Mouse (Mus musculus): Measurements from ENCODE around the gene Dscam. TPM values are rescaled to one million over a fixed set of nuclear protein-coding genes. Genes with fewer than 3 reads are reported as not detected.

The Dscam gene
- polyA plus RNA-seq, 1 experiment, result 1.2 TPM

DNA sequence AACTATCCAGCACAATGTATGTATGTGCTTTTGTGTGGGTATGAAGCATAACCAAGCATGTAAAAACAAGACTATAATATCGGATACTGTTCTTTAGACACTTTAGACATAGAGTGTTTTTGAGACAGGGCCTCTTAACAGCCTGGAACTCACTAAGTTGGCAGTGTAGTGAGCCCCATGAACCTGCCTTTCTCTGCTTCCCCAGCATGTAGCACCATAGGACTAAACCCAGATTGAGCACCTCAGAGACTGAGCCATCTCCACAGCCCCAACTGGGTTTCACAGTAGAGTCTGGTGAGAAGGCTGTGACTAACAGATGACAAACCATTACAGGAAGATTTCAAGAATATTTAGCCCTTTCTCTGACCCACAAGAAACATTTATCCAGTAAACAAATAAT, 75.1 kb downstream of the Dscam start:
- H3K27ac ChIP-seq (ENCODE audit: insufficient read depth, low read length), result no peak overlapping the region
- no peak for TF ChIP-seq CTCF (IDR thresholded peaks at IDR 0.05; ENCODE audit: extremely low read depth, insufficient read depth, insufficient read length, insufficient replicate concordance)
- no peak for TF ChIP-seq POLR2A (IDR thresholded peaks at IDR 0.05; ENCODE audit: low read depth, low read length)
- H3K36me3 ChIP-seq (ENCODE audit: control insufficient read depth, insufficient read depth, low read length), result no peaks in the 10 kb centered on the region
- WGBS, result 86% methylated on average over 1 of the region's 1 CpGs
- no peaks in the 10 kb centered on the region for H3K4me1 ChIP-seq (ENCODE audit: control insufficient read depth, insufficient read depth, insufficient read length)
- H3K4me3 ChIP-seq (ENCODE audit: extremely low read depth, insufficient read depth, insufficient read length), result no peak overlapping the region
- DNase-seq (ENCODE audit: low read depth in 1 of 2, low spot score in 2 of 2), result no peak
- H3K27me3 ChIP-seq (ENCODE audit: control insufficient read depth, insufficient read depth, low read length), result no peaks in the 10 kb centered on the region

DNA sequence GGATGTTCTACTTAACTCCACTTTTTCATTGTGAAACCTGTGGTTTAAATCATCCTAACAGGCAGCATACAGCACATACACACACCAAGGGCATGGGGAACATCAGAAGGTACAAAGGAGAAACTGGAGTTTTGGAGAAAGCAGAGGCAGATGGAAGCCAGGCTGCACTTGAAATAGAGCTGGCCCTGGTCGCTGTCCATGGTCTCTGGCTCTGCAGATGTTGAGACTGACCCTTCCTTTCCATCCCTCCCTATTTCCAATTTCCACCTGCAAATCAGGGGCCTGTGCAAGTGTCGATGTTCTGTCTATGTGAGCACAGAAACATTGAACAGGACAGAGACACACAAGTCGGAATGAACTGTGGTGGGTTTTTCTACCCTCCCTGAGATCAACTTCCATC, 81.2 kb downstream of the Dscam start:
- TF ChIP-seq POLR2A (IDR thresholded peaks at IDR 0.05; ENCODE audit: low read depth, low read length) (no peak), CTCF (IDR thresholded peaks at IDR 0.05; ENCODE audit: extremely low read depth, insufficient read depth, insufficient read length, insufficient replicate concordance) (no peak)
- Histone ChIP-seq H3K4me3 (ENCODE audit: extremely low read depth, insufficient read depth, insufficient read length) (no peak overlapping the region), H3K36me3 (ENCODE audit: control insufficient read depth, insufficient read depth, low read length) (no peaks in the 10 kb centered on the region), H3K4me1 (ENCODE audit: control insufficient read depth, insufficient read depth, insufficient read length) (no peaks in the 10 kb centered on the region), H3K27ac (ENCODE audit: insufficient read depth, low read length) (no peak overlapping the region), H3K27me3 (ENCODE audit: control insufficient read depth, insufficient read depth, low read length) (no peaks in the 10 kb centered on the region)
- WGBS, result 54% methylated on average over 3 of the region's 3 CpGs
- DNase-seq (ENCODE audit: low read depth in 1 of 2, low spot score in 2 of 2), result no peak

DNA sequence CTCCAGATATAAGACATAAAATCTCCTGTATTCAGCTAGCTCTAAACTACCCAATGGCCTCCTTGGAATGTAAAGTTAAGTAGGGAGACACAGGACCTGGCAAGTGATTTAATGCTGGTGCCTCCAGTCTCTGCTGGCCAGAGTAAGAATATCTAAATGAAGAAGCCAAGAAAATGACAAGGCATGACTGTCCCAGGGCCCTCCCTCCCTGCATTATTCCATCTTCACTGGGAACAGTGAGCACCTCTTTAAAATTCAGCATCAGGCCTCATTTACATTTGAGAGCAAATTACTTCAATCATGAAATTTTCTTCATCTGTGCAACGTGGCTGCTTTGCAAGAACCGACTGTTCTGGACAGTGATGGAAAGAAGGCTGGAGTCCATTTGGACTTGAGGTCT, 86.9 kb downstream of the Dscam start:
- WGBS, result 82% methylated on average over 2 of the region's 2 CpGs
- TF ChIP-seq POLR2A (IDR thresholded peaks at IDR 0.05; ENCODE audit: low read depth, low read length) (no peak), CTCF (IDR thresholded peaks at IDR 0.05; ENCODE audit: extremely low read depth, insufficient read depth, insufficient read length, insufficient replicate concordance) (no peak)
- H3K4me3 ChIP-seq (ENCODE audit: extremely low read depth, insufficient read depth, insufficient read length), result no peak overlapping the region
- DNase-seq (ENCODE audit: low read depth in 1 of 2, low spot score in 2 of 2), result no peak
- H3K27me3 ChIP-seq (ENCODE audit: control insufficient read depth, insufficient read depth, low read length), result no peaks in the 10 kb centered on the region
- no peak overlapping the region for H3K27ac ChIP-seq (ENCODE audit: insufficient read depth, low read length)
- no peaks in the 10 kb centered on the region for H3K4me1 ChIP-seq (ENCODE audit: control insufficient read depth, insufficient read depth, insufficient read length)
- H3K36me3 ChIP-seq (ENCODE audit: control insufficient read depth, insufficient read depth, low read length), result no peaks in the 10 kb centered on the region

DNA sequence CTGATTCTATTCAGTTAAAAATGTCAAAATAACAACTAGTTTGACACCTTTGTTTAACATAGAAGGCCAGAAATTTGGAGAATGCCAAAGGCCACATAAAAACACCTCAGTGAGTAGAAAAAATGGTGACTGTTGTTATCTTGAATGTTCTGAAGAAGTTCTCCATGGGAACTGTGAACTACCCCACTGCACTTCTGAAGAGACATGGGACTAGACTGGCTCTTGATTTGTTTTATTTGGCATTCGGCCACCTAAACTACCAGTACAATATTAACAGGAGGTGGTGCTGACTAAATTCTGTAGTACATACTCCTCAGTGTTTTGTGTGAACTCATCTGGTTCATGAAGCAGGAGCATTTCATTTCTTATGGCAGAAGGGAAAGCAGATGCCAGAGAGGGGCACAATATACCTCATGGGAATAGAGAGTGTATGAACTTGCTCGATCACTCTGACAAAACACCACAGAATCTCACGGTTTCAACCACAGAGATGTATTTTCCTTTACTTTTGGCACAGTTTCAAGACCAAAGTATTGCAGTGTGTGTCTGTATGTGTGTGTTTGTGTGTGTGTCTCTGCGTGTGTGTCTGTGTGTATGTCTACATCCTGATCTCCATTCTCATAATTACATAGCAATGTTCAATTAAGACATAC, 94.5 kb downstream of the Dscam start:
- H3K4me1 ChIP-seq (ENCODE audit: control insufficient read depth, insufficient read depth, insufficient read length), result no peaks in the 10 kb centered on the region
- TF ChIP-seq CTCF (IDR thresholded peaks at IDR 0.05; ENCODE audit: extremely low read depth, insufficient read depth, insufficient read length, insufficient replicate concordance) (no peak), POLR2A (IDR thresholded peaks at IDR 0.05; ENCODE audit: low read depth, low read length) (no peak)
- no peak overlapping the region for H3K27ac ChIP-seq (ENCODE audit: insufficient read depth, low read length)
- H3K27me3 ChIP-seq (ENCODE audit: control insufficient read depth, insufficient read depth, low read length), result no peaks in the 10 kb centered on the region
- H3K4me3 ChIP-seq (ENCODE audit: extremely low read depth, insufficient read depth, insufficient read length), result no peak overlapping the region
- no peak for DNase-seq (ENCODE audit: low read depth in 1 of 2, low spot score in 2 of 2)
- WGBS, result 38% methylated on average over 4 of the region's 4 CpGs
- no peaks in the 10 kb centered on the region for H3K36me3 ChIP-seq (ENCODE audit: control insufficient read depth, insufficient read depth, low read length)

DNA sequence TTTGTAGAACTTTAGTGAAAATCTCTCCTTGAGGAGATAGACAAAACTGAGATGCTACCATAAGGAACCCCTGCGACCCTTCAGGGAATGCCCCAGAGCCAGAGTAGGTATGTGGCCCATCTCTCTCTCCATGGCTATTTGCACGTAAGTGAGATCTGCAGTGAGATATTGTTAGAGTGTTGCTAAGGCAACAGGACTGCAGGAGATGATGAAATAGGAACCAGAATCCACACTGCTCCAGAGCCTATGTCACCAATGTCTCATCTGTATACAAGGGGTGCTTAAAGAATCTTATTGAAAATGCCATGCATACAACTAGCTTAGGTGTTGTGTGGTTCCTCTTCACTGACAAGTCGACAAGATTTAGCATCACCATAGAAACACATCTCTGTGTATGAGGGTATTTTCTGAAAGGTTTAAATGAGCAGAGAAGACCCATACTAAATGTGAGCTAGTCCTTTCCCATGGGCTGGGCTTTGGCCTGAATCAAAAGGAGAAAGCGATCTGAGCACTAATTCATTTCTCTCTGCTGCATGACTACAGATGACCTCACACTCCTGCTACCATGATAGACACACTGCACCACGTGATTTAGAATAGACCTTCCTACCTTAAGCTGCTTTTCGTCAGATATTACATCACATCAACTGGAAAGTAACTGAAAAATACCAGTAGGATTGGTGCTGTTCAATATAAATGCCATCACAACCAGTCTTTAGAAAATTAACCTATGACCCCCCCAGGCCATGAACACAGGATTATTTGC, 95.2 kb downstream of the Dscam start:
- no peak overlapping the region for H3K27ac ChIP-seq (ENCODE audit: insufficient read depth, low read length)
- no peaks in the 10 kb centered on the region for H3K27me3 ChIP-seq (ENCODE audit: control insufficient read depth, insufficient read depth, low read length)
- no peak for DNase-seq (ENCODE audit: low read depth in 1 of 2, low spot score in 2 of 2)
- WGBS, result 76% methylated on average over 6 of the region's 6 CpGs
- H3K4me3 ChIP-seq (ENCODE audit: extremely low read depth, insufficient read depth, insufficient read length), result no peak overlapping the region
- no peaks in the 10 kb centered on the region for H3K36me3 ChIP-seq (ENCODE audit: control insufficient read depth, insufficient read depth, low read length)
- H3K4me1 ChIP-seq (ENCODE audit: control insufficient read depth, insufficient read depth, insufficient read length), result no peaks in the 10 kb centered on the region
- TF ChIP-seq CTCF (IDR thresholded peaks at IDR 0.05; ENCODE audit: extremely low read depth, insufficient read depth, insufficient read length, insufficient replicate concordance) (no peak), POLR2A (IDR thresholded peaks at IDR 0.05; ENCODE audit: low read depth, low read length) (no peak)

DNA sequence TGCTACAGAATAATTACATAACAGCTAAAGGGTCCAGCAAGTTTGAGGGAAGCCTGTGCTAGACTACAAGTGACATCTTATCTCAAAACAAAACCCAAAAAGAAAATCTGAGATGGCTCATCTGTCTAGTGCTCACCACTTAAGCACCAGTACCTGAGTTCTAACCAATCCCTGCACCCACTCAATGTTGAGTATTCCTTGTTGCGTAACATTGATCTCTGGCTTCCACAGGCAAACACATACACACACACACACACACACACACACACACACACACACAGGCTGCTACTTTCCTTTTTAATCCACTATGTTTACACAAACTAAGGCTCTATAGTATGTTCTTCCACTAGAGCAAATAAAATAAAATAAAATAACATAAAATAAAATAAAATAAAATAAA, 96.7 kb downstream of the Dscam start:
- no peak overlapping the region for H3K4me3 ChIP-seq (ENCODE audit: extremely low read depth, insufficient read depth, insufficient read length)
- WGBS, result 100% methylated on average over 1 of the region's 1 CpGs
- H3K4me1 ChIP-seq (ENCODE audit: control insufficient read depth, insufficient read depth, insufficient read length), result no peaks in the 10 kb centered on the region
- TF ChIP-seq POLR2A (IDR thresholded peaks at IDR 0.05; ENCODE audit: low read depth, low read length) (no peak), CTCF (IDR thresholded peaks at IDR 0.05; ENCODE audit: extremely low read depth, insufficient read depth, insufficient read length, insufficient replicate concordance) (no peak)
- DNase-seq (ENCODE audit: low read depth in 1 of 2, low spot score in 2 of 2), result no peak
- no peaks in the 10 kb centered on the region for H3K27me3 ChIP-seq (ENCODE audit: control insufficient read depth, insufficient read depth, low read length)
- H3K36me3 ChIP-seq (ENCODE audit: control insufficient read depth, insufficient read depth, low read length), result no peaks in the 10 kb centered on the region
- H3K27ac ChIP-seq (ENCODE audit: insufficient read depth, low read length), result no peak overlapping the region

DNA sequence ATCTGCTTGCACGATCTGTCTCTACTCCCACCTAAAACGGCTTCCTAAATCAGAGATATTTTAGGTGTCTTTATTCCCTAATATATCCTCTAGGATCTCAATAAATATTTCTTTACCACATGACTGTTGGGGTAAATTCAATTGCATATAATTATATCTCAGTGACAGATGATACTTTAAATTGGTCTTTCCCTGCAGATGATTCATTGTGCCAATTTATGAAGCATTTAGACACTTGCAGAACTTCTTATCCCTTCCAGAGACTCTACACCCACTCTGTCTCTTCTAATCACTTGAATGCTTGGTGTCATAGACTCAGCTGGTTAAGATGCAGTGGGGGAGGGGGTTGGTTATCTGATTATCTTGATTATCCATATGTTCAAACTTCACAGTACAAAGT, 97.9 kb downstream of the Dscam start:
- no peak for DNase-seq (ENCODE audit: low read depth in 1 of 2, low spot score in 2 of 2)
- WGBS, result 85% methylated on average over 2 of the region's 2 CpGs

More for the DNA sequence above, 97.9 kb downstream of the Dscam start:
- Histone ChIP-seq H3K4me3 (ENCODE audit: extremely low read depth, insufficient read depth, insufficient read length) (no peak overlapping the region), H3K27me3 (ENCODE audit: control insufficient read depth, insufficient read depth, low read length) (no peaks in the 10 kb centered on the region), H3K27ac (ENCODE audit: insufficient read depth, low read length) (no peak overlapping the region), H3K4me1 (ENCODE audit: control insufficient read depth, insufficient read depth, insufficient read length) (no peaks in the 10 kb centered on the region), H3K36me3 (ENCODE audit: control insufficient read depth, insufficient read depth, low read length) (no peaks in the 10 kb centered on the region)
- TF ChIP-seq CTCF (IDR thresholded peaks at IDR 0.05; ENCODE audit: extremely low read depth, insufficient read depth, insufficient read length, insufficient replicate concordance), result no peak
- TF ChIP-seq POLR2A (IDR thresholded peaks at IDR 0.05; ENCODE audit: low read depth, low read length), result no peak
